Mouse (Mus musculus) MN1 (cell line): ENCODE results near the gene Ggct.

Source experiments
- DNase-seq: peaks from one replicate; pipeline ENCODE4 v3.0.0-alpha.2; 2016; ENCODE audit warnings: low spot score

Gene Ggct

GRCm38 (mm10) chr6:54948682-54949081, 44.1 kb downstream of the Ggct start:
- DNase-seq: no peak

GRCm38 (mm10) chr6:54946241-54946953, 46.4 kb downstream of the Ggct start:
- DNase-seq: no peak

- no peak for DNase-seq
Measured at GRCm38 (mm10) chr6:54944551-54944950, 48.2 kb downstream of the Ggct start.

- no peak for DNase-seq
Measured at GRCm38 (mm10) chr6:54943753-54944152, 49.0 kb downstream of the Ggct start.

GRCm38 (mm10) chr6:54943292-54943691, 49.5 kb downstream of the Ggct start:
- no peak for DNase-seq

GRCm38 (mm10) chr6:54941149-54941548, 51.6 kb downstream of the Ggct start:
- DNase-seq: no peak

- no peak for DNase-seq
Measured at GRCm38 (mm10) chr6:54940126-54940525, 52.6 kb downstream of the Ggct start.

- no peak for DNase-seq
Measured at GRCm38 (mm10) chr6:54939631-54940030, 53.1 kb downstream of the Ggct start.

- no peak for DNase-seq
Measured at GRCm38 (mm10) chr6:54936496-54936895, 56.3 kb downstream of the Ggct start.

GRCm38 (mm10) chr6:54934930-54935329, 57.8 kb downstream of the Ggct start:
- DNase-seq: no peak

GRCm38 (mm10) chr6:54934313-54934712, 58.4 kb downstream of the Ggct start:
- no peak for DNase-seq

GRCm38 (mm10) chr6:54933866-54934265, 58.9 kb downstream of the Ggct start:
- DNase-seq: no peak

GRCm38 (mm10) chr6:54933216-54933615, 59.5 kb downstream of the Ggct start:
- no peak for DNase-seq
